Mouse (Mus musculus) myocyte (in vitro differentiated cells): ENCODE data around the gene Hist1h1c. TPM values are rescaled to one million over a fixed set of nuclear protein-coding genes. Genes with fewer than 3 reads are reported as not detected.
A peak's percentile ranks its signal among the peaks of the same experiment; 100 is the strongest.

Experiments used
- H3K27me3 ChIP-seq: one replicate; pipeline ENCODE4 v1.6.1; 2011; ENCODE audit not compliant: control insufficient read depth, insufficient read depth, insufficient read length
- H3K36me3 ChIP-seq: one replicate; pipeline ENCODE4 v1.6.1; 2011; ENCODE audit not compliant: control insufficient read depth, insufficient read depth
- H3K4me2 ChIP-seq: one replicate; pipeline ENCODE4 v1.6.1; 2011; ENCODE audit warnings: low read depth, control low read depth
- H3K4me3 ChIP-seq: one replicate; pipeline ENCODE4 v1.5.1; 2011; ENCODE audit warnings: mild to moderate bottlenecking, control low read depth, moderate library complexity
- H3K79me2 ChIP-seq: one replicate; pipeline ENCODE4 v1.6.1; 2011; ENCODE audit not compliant: control insufficient read depth, insufficient read depth
- H3ac ChIP-seq: one replicate; pipeline ENCODE4 v1.6.1; 2011; ENCODE audit not compliant: control insufficient read depth, insufficient read length
- CEBPB ChIP-seq: IDR thresholded peaks from 2 replicates; pipeline ENCODE4 v1.6.1; 2011; ENCODE audit warnings: mild to moderate bottlenecking, moderate library complexity; ENCODE audit not compliant: poor library complexity, insufficient read depth, severe bottlenecking
- E2F4 ChIP-seq: IDR thresholded peaks from one replicate; pipeline ENCODE4 v1.6.1; 2011; ENCODE audit warnings: mild to moderate bottlenecking, control low read depth, moderate library complexity; ENCODE audit not compliant: insufficient read depth
- MAX ChIP-seq: IDR thresholded peaks from one replicate; pipeline ENCODE4 v1.6.1; 2011; ENCODE audit warnings: low read depth, mild to moderate bottlenecking, control low read depth
- MYOD1 ChIP-seq, 3 experiments: IDR thresholded peaks; one replicate each; pipeline ENCODE4 v1.6.1; 2011; ENCODE audit warnings: control low read depth in 2 of 3, low read depth in 2 of 3, mild to moderate bottlenecking in 2 of 3, moderate library complexity in 1 of 3; ENCODE audit not compliant: insufficient read length in 2 of 3, control insufficient read depth in 1 of 3
- MYOG ChIP-seq, 3 experiments: IDR thresholded peaks; one replicate each; pipeline ENCODE4 v1.6.1; 2011; ENCODE audit warnings: control low read depth in 2 of 3, low read depth in 2 of 3, mild to moderate bottlenecking in 2 of 3; ENCODE audit not compliant: insufficient read length in 2 of 3, control insufficient read depth in 1 of 3, insufficient read depth in 1 of 3
- POLR2A ChIP-seq: IDR thresholded peaks from one replicate; pipeline ENCODE4 v1.6.1; 2011; ENCODE audit warnings: low read depth, mild to moderate bottlenecking, control low read depth, moderate library complexity; ENCODE audit not compliant: insufficient read length
- POLR2AphosphoS2 ChIP-seq: IDR thresholded peaks from one replicate; pipeline ENCODE4 v1.6.1; 2011; ENCODE audit warnings: low read depth, control low read depth; ENCODE audit not compliant: insufficient read length
- REST ChIP-seq: IDR thresholded peaks from one replicate; pipeline ENCODE4 v1.6.1; 2011; ENCODE audit warnings: mild to moderate bottlenecking, control low read depth, moderate library complexity; ENCODE audit not compliant: insufficient read depth, insufficient read length
- SRF ChIP-seq: IDR thresholded peaks from one replicate; pipeline ENCODE4 v1.6.1; 2011; ENCODE audit warnings: low read depth; ENCODE audit not compliant: control insufficient read depth, insufficient read length
- TCF12 ChIP-seq: IDR thresholded peaks from one replicate; pipeline ENCODE4 v1.6.1; 2011; ENCODE audit warnings: mild to moderate bottlenecking, control low read depth; ENCODE audit not compliant: poor library complexity, insufficient read depth, severe bottlenecking
- TCF3 ChIP-seq: IDR thresholded peaks from one replicate; pipeline ENCODE4 v1.6.1; 2011; ENCODE audit warnings: low read depth, control low read depth; ENCODE audit not compliant: insufficient read length
- USF1 ChIP-seq: IDR thresholded peaks from one replicate; pipeline ENCODE4 v1.6.1; 2011; ENCODE audit warnings: low read depth, mild to moderate bottlenecking, control low read depth, moderate library complexity
- polyA plus RNA-seq: library from polyadenylated mRNA; unstranded; fragments of >200 nt; fragmentation: generic; extraction: Trizol; gene quantifications from one replicate; pipeline ENCODE4 v1.2.1, GENCODE M21; 2012; ENCODE audit warnings: missing spikeins

Gene Hist1h1c
- polyA plus RNA-seq, 1 experiment: 273 TPM

DNA sequence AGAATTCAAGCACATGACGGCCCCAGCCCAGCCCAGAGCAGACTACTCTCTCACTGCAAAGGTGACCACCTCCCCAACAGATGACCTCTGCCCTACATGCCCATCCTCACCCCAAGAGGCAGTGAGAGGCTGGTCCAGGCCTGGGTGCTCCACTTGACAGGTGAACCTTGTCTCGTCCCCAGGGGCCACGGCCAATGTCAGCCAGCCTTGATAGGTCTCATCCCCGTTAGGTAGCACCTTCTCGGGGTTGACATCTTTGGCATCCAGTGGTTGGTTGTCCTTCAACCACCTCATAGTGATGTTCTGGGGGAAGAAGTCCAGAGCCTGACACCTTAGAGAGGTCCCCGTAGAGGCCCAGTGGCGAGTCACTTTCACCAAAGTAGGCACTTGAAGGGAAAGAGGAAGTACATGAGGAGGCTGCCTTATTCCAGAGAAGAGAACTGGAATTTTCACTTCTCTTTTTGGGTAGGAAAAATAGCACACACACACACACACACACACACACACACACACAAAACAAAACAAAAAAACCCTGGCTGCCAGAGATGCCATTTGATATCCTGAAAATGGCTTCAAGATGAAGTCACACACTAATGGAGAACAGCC, 32.8 kb upstream of the Hist1h1c start:
- Histone ChIP-seq H3K79me2 (no peaks in the 10 kb centered on the region), H3K4me3 (no peak overlapping the region), H3K4me2 (no peak overlapping the region), H3K27me3 (no peaks in the 10 kb centered on the region), H3K36me3 (no peaks in the 10 kb centered on the region), H3ac (no peak overlapping the region)
- TF ChIP-seq REST (no peak), POLR2AphosphoS2 (no peak)

DNA sequence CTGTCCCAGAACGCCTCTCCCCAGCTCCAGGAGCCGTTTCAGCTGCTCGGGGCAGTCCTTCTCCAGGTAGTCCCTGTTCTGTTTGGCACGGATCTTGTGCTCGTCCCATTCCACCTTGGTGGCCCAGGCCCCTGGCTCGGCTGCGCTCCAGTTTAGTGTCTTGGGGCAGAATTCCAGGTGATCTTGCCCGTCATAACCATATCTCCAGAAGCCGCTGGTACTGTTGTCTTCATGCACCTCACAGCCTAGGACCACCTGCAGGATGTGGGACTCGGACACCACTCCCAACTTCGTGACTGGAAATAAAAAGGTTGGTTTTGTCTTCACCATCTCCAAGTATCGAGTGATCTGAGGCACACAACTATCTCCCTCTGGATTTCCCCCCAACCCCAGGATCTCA, 31.8 kb upstream of the Hist1h1c start:
- Histone ChIP-seq H3ac (no peak overlapping the region), H3K4me2 (no peak overlapping the region), H3K79me2 (no peaks in the 10 kb centered on the region), H3K27me3 (no peaks in the 10 kb centered on the region), H3K36me3 (no peaks in the 10 kb centered on the region), H3K4me3 (no peak overlapping the region)
- TF ChIP-seq TCF3 (no peak), TCF12 (no peak)

DNA sequence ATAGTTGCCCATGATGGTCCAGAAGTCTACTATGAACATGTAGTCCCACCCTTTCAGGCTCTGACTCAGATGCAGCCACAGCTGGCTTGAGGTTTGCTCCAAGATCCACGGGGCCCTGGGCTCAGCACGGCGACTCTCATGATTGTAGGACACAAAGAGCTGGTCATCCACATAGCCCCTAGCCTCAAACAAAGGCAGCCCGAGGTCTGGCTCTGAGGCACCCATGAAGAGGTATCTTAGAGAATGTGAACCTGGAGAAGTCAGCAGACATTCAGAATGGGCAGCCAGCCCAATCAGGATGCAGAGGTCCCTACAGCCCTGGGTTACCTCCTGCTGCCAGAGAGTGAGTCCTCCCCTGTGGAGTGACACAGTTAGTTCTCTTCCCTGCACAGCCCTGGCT, 30.6 kb upstream of the Hist1h1c start:
- Histone ChIP-seq H3K4me3 (no peak overlapping the region), H3K36me3 (no peaks in the 10 kb centered on the region), H3K79me2 (no peaks in the 10 kb centered on the region), H3K27me3 (no peaks in the 10 kb centered on the region), H3ac (no peak overlapping the region), H3K4me2 (no peak overlapping the region)
- TF ChIP-seq TCF12: no peak
- TF ChIP-seq MYOG (IDR thresholded peaks at IDR 0.05; ENCODE audit: control insufficient read depth in 1 of 3, insufficient read depth in 1 of 3, insufficient read length in 2 of 3, low read depth in 2 of 3): no peak
- no peak for TF ChIP-seq E2F4
- TF ChIP-seq CEBPB: no peak
- no peak for TF ChIP-seq REST
- no peak for TF ChIP-seq SRF
- no peak for TF ChIP-seq USF1
- TF ChIP-seq POLR2AphosphoS2: no peak
- no peak for TF ChIP-seq MAX
- no peak for TF ChIP-seq TCF3
- no peak for TF ChIP-seq POLR2A
- TF ChIP-seq MYOD1 (IDR thresholded peaks at IDR 0.05; ENCODE audit: control insufficient read depth in 1 of 3, insufficient read length in 2 of 3, low read depth in 2 of 3): no peak

GRCm38 (mm10) chr13:23708654-23709053, 30.0 kb upstream of the Hist1h1c start:
- Histone ChIP-seq H3K79me2 (no peaks in the 10 kb centered on the region), H3K4me3 (no peak overlapping the region), H3ac (no peak overlapping the region), H3K27me3 (no peaks in the 10 kb centered on the region), H3K36me3 (no peaks in the 10 kb centered on the region), H3K4me2 (no peak overlapping the region)
- TF ChIP-seq MYOD1 (IDR thresholded peaks at IDR 0.05; ENCODE audit: control insufficient read depth in 1 of 3, insufficient read length in 2 of 3, low read depth in 2 of 3) (no peak), TCF3 (no peak), CEBPB (no peak), USF1 (no peak), MYOG (IDR thresholded peaks at IDR 0.05; ENCODE audit: control insufficient read depth in 1 of 3, insufficient read depth in 1 of 3, insufficient read length in 2 of 3, low read depth in 2 of 3) (no peak), TCF12 (no peak), E2F4 (no peak), SRF (no peak), REST (no peak), MAX (no peak), POLR2A (no peak), POLR2AphosphoS2 (no peak)

DNA sequence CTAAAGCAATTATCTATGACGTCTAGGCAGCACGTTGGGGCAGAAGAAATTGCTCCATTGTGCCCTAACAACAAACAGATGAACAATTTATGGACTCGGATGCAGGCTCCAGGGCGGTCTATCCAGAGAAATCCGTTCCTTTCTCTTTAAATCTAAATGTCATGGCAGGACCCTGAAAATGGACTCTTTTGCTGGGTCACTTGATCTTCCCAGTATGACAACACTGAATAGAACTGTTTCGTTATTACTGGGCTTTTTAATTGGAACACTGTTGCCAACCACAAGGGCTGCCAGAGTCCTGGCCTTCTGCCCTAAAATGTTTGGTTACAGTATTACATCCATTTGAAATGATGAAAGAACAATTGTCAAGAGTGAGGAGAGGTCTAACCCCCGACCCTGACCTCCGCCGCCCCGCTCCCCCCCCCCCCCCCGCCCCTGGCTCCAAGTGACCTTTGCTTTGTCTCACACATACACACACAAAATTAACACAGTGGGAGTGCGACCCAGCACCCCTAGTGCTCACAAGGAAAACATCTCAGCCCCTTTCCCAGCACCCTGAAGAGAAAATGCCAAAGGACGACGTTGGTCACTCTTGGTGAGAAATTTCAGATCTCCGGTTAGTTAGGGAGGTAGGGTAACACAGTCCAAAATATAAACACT, 28.8 kb upstream of the Hist1h1c start:
- Histone ChIP-seq H3K27me3 (no peaks in the 10 kb centered on the region), H3ac (no peak overlapping the region), H3K4me3 (peak overlapping the region; percentile 34), H3K79me2 (no peaks in the 10 kb centered on the region), H3K4me2 (peak overlapping the region; percentile 99), H3K36me3 (no peaks in the 10 kb centered on the region)
- TF ChIP-seq MYOG (IDR thresholded peaks at IDR 0.05; ENCODE audit: control insufficient read depth in 1 of 3, insufficient read depth in 1 of 3, insufficient read length in 2 of 3, low read depth in 2 of 3): no peak
- TF ChIP-seq MAX: no peak
- no peak for TF ChIP-seq CEBPB
- no peak for TF ChIP-seq E2F4
- no peak for TF ChIP-seq TCF12
- TF ChIP-seq TCF3: no peak
- no peak for TF ChIP-seq SRF
- TF ChIP-seq USF1: no peak
- TF ChIP-seq POLR2A: no peak
- no peak for TF ChIP-seq MYOD1 (IDR thresholded peaks at IDR 0.05; ENCODE audit: control insufficient read depth in 1 of 3, insufficient read length in 2 of 3, low read depth in 2 of 3)
- no peak for TF ChIP-seq POLR2AphosphoS2
- TF ChIP-seq REST: no peak
